Mouse (Mus musculus) liver, embryonic 14.5 days (tissue): Measurements from ENCODE around the gene Paqr7.

Source experiments
- CTCF ChIP-seq: IDR thresholded peaks from 2 replicates; pipeline ENCODE4 v1.5.1; 2016; ENCODE audit warnings: antibody characterized with exemption, low read depth, control low read depth
- EP300 ChIP-seq: IDR thresholded peaks from 2 replicates; pipeline ENCODE4 v1.6.1; 2016; ENCODE audit warnings: antibody characterized with exemption, low read depth

DNA sequence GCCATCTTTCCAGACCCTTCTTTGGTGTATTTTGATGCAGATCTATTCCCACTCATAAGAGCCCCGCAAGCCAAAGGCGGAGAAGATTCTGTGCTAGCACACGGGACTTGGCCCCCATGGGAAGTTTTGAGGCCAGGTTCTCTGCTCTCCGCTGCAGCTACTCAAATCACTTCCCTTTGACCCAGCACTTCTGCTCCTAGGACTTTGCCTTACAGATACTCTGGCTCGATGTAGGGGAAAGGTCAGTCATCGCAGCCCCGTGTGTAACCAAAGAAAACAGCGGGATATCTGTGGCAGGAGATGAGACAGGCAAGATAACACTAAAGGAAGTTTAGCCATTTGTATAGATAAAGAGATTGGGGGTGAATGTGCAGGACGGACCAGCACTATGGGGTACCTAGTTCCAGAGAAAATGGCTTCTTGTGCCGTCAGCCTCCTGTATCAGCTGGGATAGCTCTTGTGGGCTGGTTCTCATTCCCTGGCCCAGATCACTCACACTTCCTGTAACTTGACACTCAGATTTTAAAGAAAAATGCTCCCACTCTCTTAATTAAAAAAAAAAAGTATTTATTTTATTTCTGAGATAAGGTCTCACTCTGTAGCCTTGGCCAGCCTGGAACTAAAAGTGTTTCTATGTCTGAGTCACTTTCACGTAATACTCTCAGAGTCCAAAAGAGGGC lies 6.4 kb upstream of the Paqr7 start:
- 0 out of 2 replicates have a peak, but pooled peaks have one; percentile 6 for TF ChIP-seq CTCF
- TF ChIP-seq EP300 = no peak
